Mouse (Mus musculus) yolk sac, embryonic 10.5 days (tissue): Measurements from ENCODE around the gene Gabrb1.

ENCODE experiments used
- DNase-seq: peaks from one replicate; pipeline ENCODE4 v3.0.0-alpha.2; 2017; ENCODE audit warnings: low spot score

Gene Gabrb1

DNA sequence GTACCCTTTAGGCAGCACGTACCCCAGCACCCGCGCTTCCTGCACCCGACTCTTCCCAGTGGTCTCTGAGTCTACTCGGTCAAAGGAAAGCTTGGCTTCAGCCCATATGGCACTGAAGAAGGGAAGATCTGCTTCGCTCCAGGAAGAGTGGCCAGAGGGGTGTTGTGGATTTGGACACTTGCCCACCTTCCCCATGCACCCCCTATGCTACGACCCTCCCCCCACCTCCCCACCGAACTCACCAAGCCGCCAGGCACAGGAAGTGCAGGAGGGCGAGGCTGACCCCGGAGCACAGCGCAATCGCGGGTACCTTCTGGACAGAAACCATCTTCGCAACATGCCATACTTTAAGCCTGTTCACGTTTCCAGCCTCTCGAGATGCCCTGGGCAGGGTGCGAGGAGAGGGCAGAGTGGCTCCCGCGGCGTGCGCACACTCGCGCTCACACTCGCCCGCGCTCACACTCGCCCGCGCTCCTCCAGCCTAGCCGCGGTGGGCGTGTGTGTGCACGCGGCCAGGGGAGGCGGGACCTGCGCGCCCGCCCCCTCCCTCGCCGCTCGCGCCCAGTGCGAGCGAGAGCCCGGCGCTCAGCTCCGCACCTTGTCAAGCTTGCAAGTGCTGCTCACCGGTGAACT, at the start of gene Gabrb1:
Gene Gabrb1 (plus strand): TSS at position 632 of the 633 bp plus-strand sequence.
- DNase-seq: peak; percentile 17

DNA sequence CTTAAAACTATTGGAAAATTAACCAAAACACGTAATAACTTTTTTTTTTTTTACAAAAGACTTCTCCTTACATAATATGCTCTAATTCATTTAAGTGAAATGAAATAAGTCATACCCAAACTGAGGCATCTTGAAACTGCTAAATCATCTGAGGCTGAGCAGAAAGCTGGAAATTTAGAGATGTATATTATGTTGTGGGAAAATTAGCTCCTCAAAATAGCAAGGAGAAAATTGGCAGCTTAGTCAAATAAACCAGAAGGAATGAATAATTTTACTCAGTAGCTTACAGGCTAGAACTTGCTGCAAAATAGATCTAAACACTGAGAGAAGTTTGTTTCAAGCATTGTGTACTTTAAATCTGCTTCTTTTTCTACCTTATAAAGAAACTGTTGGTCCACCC, 49.2 kb upstream of the Gabrb1 start:
- no peak for DNase-seq

DNA sequence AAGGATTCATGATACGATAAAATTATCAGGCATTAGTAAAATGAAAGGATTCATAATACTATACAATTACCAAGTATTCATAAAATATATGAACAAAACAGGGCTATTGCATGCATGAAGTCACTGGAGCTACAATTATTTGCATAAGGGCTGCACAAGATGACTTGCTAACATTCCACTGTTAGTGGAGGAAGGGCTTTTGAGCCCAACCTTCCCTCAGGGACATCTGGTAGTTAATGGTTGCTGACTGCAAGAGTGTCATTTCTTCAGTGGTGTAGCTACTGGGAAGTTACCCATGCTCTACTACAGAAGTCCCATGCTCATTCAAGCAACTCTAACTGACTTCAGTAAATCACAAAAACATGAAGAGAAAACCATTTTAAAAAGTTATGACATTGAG, 43.6 kb upstream of the Gabrb1 start:
- DNase-seq: no peak

DNA sequence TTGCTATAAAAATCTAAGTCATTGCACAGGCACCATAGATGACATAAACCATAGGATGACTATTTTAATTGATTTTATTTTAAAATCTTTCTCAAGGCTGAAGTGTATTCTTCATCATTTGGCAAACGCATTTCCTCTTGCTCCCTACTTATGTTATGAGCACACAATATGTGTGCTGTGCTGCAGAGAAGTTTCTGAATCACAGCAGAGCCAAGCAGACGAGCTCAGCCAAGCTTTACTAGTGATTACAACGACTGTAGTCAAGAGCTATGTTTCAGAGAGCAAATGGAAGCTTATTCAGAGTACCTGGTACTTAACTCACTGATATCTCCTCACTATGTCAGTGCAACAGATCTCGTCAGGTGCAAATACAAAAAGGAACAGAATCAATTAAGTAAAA, 41.2 kb upstream of the Gabrb1 start:
- DNase-seq: no peak

DNA sequence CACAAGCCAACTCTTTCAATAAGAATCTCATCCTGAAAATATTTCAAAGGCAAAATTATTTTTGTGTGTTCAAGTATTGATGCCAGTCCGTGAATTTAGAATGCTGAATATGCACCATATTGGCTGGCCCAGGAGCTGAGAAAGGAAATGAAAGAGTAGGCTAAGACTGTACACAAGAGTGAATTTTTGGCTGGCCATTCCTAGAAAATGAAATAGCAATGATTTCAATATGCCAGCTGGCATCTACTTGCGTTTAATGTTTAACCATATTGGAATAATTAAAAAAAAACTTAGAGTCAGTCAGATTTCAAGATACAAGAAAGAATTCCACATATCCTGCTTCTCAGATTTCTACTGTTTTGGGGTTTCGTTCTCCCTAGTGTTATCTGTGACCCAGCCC, 30.1 kb upstream of the Gabrb1 start:
- no peak for DNase-seq

DNA sequence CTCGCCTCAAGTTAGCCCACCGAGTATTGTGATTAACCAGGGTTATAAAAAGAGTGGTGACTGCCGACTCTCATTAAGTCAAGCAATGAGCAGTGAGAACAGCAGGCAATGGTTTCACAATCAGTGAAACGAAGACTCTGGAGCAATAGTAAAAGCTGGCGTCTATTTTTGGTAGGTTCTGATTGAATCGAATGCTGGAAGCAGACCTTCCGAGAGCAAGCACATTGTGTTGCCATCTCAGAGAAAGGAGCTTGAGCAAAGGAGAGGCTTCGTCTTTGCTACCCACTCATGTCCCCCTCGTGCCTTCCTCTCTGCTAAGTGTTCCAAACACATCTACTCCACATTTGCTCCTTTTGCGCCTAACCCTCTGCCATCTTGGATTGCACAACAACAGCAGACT, 18.1 kb upstream of the Gabrb1 start:
- DNase-seq: no peak

DNA sequence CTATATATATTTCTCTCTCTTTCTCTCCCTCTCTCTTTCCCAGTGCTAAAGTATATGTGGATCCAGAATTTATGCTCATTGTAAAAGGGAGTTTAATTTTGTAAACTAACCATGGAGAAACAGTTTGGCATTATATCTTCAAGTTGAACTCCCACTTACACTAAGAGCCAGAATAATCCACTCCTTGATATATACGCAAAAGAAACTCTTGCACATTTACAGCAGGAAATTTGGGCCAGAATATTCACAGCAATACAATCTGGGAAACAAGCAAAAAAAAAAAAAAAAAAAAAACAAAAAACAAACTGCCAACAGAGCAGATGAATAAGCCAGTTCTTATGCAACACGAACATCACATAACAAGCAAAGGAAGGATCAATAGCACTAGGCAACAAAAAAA, 9.8 kb upstream of the Gabrb1 start:
- no peak for DNase-seq

DNA sequence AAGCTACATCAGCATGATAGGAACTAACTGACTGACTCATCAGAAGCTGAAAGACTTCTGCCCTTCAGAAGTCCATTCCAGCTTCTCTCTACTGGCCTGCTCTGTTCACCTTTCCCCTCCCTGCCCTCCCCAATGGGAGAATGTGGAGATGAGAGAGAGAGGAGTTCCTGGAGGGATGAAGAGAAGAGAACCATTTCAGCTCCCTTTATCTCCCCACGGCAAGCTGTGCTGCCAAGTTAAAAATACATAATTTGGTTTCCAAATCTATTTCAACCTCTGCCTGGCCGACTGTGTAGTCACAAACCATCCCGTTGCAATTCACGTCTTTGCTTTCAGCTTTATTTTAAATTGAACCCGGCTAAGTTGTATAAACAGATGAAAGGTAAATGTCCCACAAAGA, 3.9 kb upstream of the Gabrb1 start:
- no peak for DNase-seq

DNA sequence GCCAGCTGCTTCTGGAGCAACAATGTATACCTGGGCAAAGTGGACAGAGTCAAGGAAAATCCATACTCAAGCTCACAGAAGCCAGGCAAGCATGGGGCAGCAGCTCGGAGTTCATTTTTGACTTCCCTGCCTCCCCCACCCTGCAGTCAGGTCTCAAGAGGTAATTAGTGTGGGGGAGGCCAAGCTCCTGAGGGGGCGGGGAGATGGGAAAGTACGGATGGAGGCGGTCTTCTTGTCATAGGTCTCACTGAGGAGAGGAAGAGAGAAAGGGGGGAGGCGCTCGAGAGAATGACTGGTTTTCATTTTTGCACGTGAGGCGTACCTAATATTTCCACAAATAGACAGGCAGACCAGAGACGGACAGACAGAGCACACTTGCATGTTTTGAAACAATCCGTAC, 1.1 kb upstream of the Gabrb1 start:
- no peak for DNase-seq

DNA sequence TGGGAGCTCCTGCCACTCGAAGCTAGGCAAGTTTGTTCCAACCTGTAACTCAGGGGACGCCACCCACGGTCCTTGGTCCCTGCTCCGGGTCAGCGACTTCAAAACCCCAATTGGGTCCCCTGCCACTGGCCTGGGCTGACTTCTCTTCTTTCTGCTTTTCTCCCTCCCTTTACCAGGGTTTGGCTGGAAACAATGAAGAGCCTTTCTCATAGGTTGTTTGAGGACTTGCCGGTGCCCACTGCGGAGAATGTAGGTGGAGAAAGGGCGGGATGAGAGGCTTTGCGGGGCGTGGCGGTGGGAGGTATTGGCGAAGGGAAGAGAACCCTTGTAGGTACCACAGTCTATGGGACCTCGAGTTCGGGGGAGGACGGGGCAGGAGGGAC, 193 bp downstream of the Gabrb1 start, which contains the start of gene Gabra4:
Gene Gabra4 (minus strand): TSS at position 194 of the 383 bp plus-strand sequence.
- peak; percentile 4 for DNase-seq

DNA sequence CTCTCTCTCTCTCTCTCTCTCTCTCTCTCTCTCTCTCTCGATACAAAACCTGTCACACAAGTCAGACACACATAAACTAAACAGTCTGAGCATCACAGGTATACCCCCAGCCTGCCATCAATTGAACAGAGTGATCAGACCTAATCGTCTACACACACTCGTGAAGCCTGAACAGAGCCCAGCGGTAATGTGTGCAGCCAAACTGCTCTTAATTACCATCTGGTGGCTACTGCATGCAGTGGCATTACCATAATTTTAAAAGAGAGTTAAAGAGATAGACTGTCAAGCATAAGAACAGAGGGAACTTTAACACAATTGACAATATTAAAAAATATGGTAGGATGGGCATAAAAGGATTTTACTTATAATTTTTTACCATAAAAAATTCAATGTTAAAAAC, 7.7 kb downstream of the Gabrb1 start:
- no peak for DNase-seq

DNA sequence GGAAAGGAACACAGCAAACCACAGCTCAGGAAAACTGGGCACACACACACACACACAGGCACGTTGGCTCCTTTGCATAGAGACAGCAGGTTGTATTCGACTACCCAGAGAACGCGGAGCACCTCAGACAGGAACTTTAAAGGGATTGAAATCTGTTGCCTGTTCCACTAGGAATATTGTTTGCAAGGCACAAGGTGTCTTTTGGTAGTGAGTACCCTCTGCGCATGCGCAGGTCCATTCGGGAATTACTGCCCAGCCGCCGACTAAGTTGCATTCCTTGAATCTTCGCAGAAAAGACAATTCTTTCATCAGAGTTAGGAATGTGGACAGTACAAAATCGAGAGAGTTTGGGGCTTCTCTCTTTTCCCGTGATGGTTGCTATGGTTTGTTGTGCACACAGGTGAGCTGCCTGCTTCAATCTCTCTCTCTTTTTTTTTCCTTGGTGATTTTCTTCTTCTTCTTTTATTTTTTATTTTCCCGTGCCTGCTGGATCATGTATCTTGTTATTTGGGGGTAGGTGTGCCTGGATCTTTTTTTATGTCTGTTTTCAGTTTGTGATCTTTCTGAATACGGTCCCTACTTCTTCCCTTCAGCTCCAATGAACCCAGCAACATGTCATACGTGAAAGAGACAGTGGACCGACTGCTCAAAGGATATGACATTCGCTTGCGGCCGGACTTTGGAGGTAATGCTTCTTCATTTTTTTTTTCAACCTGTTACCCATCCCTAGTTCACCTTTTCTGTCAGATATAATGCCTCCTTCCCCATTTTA, 42.0 kb downstream of the Gabrb1 start:
- DNase-seq: peak; percentile 2

DNA sequence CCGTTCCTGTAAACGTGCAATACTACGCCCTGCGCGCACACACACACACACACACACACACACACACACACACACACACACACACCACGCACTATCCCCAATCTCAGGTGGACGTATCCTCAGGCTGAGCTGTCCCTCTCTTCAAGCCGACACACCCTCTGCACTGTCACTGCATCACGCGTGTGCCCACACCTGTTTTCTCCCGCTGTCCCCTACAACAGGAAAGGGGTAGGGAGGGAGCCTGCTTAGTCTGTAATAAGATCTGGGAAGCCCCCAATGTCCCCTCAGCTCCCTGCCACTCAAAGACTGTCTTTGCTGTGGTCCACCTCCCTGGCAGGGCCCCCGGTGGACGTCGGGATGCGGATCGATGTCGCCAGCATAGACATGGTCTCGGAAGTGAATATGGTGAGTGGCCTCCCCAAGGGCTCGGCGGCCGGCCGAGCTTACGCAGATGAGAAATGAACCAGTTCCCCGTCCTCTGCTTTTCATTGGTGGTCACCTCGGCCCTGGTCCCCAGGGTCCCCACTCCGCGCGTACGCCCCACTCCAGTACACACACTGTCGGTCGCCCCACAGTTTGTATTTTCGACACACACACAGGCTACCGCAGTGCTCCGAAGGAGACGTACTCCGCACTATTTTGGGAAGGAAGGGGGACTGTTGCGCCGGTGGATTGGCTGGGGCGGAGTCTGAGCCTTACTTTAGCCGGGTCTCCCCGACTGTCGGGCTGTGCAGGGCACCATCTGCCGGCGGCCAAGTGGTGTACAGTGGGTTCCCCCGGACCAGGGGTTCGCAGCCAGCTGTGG, 42.8 kb downstream of the Gabrb1 start:
- peak; percentile 6 for DNase-seq

DNA sequence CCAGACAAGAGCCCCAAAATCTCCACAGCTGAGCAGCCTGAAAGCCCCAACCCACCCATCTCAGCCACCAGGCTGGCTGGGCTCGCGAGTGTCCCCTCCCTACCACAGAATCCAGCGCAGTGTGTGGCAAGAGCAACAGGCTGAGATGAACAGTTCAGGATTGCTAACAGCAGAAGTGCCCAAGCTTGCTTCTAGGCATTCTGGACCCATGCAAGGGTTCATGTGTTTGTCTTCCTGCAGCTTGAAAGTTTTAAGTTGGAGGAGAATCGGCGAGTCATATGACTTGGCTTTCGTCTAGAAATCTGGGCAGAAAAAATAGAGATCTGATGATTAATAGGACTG, 43.3 kb downstream of the Gabrb1 start:
- DNase-seq: no peak

DNA sequence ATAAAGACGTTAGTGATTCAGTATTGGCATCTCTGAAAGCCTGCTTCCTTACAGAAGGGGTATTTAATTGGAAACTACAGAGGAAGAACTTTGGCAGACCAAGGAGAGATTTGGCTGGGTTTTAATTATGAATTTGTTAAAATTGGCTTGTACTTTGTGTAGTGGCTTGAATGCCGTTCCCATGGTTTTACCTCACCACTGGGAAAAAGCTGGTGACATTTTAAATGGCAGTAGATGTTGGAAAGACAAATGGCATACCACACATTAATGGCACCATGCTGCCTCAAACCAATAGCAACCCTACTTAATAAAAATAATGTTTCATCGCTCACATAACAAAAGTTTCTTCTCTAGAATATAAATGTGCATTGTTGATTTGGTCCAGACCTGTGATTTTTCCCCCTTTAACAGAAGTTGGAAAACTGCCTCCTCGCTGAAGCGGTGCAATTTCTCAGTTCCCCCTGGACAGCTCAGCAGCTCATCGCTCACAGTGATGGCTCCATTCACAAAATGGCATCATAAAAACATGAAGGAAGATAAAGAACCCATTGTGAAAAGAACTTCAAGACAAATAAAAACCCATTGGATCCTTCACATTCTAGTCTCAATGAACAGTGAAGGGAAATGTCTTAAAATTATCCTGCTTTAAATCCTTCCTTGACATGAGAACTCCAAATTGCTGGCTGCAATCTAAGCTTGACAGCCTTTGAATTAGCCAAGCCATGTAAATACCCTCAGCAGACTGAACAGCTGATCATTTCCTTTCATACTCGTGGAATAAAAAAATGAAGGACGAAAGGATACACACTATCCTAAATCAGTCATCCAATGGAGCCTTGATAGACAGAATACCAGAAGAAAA, 75.2 kb downstream of the Gabrb1 start:
- no peak for DNase-seq

DNA sequence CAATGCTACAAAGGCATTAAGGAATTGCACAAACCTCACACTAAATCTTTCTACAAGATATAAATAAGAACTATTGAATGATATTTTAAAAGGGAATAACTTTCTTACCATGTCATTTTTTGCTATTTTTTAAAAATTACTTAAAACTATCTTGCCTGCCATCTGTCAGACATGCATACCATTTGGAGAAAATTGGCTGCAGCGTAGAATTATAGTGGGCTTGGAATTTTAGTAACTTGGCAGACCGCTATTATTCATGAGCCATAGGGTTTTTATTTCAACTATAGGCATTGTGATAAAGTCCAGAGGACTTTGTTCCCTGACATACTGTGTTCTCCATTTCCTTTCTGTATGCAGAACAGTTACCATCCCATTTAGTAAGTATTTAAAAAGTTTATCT, 89.5 kb downstream of the Gabrb1 start:
- no peak for DNase-seq

DNA sequence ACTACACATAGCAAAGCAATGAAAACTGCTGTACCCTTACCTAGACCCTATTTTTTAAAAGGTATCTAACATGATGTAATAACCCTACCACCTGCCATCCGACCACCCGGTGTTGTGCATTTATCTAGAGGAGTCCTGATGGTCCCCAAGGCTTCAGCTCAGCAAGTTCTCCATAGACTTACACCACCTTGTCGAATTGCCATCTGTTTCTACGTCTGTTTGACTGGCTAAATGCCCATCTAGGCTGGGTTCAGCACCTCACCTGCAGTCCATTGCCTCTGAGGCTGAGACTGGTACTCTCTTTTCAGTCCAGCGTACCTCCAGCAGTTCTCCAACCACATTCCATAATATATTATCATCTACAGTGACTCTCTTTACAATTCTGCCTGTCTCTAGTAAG, 96.1 kb downstream of the Gabrb1 start:
- no peak for DNase-seq

DNA sequence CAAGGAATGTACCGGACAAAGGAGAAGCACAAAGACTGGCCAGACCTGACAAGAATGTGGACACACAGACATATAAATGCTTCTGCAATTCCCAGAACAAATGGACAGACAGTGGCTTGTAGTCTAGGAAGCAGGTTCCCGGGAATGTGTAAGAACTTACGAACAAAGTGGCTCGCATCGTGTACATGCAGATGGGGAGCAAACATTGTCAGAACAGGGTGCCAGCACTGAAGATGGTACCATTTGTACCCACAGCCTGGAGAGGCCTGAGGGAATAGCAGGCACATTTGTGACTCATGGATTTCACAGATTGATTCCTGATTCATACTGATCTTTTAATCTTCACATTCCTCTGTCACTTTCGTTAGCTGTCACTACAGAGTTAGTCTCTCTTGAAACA, 103.2 kb downstream of the Gabrb1 start:
- DNase-seq: no peak

DNA sequence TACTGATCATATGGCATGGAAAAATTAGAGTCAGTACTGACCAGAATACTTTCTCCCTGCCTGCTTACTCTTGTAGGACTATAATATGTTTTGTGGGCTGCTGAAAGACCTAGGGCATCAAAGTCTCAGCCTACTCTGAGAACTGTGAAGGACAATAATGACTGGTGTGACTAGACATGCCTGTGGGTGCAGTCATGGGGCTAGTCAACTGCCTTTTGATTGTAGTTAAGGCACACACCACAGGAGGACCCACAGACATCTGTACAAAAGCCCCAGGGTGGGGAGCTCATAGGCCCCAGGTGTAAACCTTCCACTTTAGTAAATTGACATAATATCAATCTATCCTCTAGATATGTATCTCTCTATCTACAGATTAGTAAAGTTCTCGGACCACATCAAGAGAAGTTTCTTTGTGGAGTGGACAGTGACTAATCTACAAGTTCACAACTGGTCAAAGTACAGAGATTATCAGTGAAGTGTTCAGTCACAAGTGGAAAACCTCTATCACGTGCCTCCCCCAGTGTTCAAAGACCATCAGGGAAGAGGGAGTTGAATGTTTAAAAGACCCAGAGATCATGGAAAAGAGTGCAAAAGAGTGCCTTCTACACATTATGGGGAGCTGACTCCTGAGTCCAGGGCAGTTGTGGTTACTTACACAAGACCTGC, 123.7 kb downstream of the Gabrb1 start:
- no peak for DNase-seq

DNA sequence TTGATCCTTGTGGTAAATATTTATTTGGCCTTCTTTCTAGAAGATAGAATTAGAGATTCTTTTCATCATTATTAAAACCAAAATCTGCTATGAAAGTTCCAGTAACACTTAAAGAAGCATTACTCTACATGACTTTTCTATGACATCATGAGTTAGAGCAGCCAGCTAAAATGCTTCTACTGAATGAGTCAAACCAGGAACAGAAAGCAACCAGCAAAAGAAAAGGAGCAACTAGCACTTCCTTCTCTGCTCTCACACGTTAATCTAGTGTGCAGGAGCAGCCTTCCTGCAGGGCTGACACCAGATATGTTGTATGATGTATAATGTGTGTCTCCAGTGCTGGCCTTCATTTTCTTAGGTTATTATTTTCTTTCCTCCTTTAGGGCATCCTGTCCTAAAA, 164.9 kb downstream of the Gabrb1 start:
- DNase-seq: no peak

DNA sequence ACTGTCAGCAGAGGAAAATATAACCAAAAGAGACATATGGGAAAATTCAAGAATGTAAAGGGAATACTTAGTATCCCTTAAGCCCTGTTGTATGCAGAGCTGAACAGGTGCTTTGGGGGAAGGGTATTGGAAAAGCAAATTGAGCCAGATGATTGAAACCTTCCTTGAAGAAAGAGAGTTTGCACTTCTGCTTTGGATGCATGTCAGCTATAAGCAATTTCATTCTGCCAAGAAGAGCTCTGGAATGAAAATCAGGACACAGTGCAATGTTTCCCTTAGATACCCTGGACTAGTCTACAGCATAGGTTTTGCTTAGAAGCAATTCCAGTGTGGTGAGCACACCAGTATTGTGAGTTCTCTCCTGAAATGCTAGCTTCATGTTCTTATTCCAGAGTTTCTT, 170.4 kb downstream of the Gabrb1 start:
- no peak for DNase-seq

DNA sequence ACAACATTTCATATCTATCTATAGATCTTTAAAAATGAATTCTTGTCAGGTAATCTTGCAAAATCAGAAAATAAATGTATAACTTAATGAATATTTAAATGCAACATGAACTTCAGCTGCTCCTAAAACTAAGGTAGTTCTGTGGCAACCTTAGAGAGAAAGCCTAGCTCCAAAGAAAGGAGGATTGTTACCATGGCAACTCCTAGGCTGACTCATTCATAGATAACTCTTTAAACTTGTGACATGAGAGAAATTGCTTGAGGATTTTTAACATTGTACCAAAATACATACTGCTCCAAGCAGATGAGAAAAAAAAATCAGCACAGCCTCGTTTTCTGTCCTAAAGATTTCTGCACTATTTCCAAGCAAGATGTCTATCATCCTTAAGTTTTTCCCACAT, 171.1 kb downstream of the Gabrb1 start:
- DNase-seq: no peak
